Mouse (Mus musculus) MEL-GATA-1-ER (cell line): ENCODE measurements around the gene Afap1.

Source experiments
- DNase-seq: peaks from one replicate; pipeline ENCODE4 v3.0.0-alpha.2; 2012; ENCODE audit warnings: low read depth; ENCODE audit errors: extremely low read depth

The Afap1 gene

GRCm38 (mm10) chr5:35897147-35897546 lies 4.0 kb downstream of the Afap1 start:
- no peak for DNase-seq

GRCm38 (mm10) chr5:35898114-35898513 lies 5.0 kb downstream of the Afap1 start:
- no peak for DNase-seq

GRCm38 (mm10) chr5:35898994-35899393 lies 5.9 kb downstream of the Afap1 start:
- no peak for DNase-seq

- DNase-seq: no peak
Observed at GRCm38 (mm10) chr5:35900401-35901225, 7.5 kb downstream of the Afap1 start.

- DNase-seq: no peak
Observed at GRCm38 (mm10) chr5:35901226-35901809, 8.2 kb downstream of the Afap1 start.

- DNase-seq: no peak
Observed at GRCm38 (mm10) chr5:35903456-35903855, 10.3 kb downstream of the Afap1 start.

- no peak for DNase-seq
Observed at GRCm38 (mm10) chr5:35905283-35905682, 12.2 kb downstream of the Afap1 start.

GRCm38 (mm10) chr5:35907090-35907489 lies 14.0 kb downstream of the Afap1 start:
- no peak for DNase-seq

GRCm38 (mm10) chr5:35907633-35908426 lies 14.7 kb downstream of the Afap1 start:
- no peak for DNase-seq

GRCm38 (mm10) chr5:35908626-35909443 lies 15.7 kb downstream of the Afap1 start:
- DNase-seq: no peak

- no peak for DNase-seq
Observed at GRCm38 (mm10) chr5:35915629-35916300, 22.6 kb downstream of the Afap1 start.

GRCm38 (mm10) chr5:35916666-35917065 lies 23.5 kb downstream of the Afap1 start:
- DNase-seq: no peak

GRCm38 (mm10) chr5:35918387-35918786 lies 25.3 kb downstream of the Afap1 start:
- DNase-seq: no peak

GRCm38 (mm10) chr5:35920076-35920475 lies 27.0 kb downstream of the Afap1 start:
- DNase-seq: no peak

- no peak for DNase-seq
Observed at GRCm38 (mm10) chr5:35920557-35920956, 27.4 kb downstream of the Afap1 start.

GRCm38 (mm10) chr5:35921141-35921540 lies 28.0 kb downstream of the Afap1 start:
- no peak for DNase-seq

- DNase-seq: no peak
Observed at GRCm38 (mm10) chr5:35921595-35922254, 28.6 kb downstream of the Afap1 start.

GRCm38 (mm10) chr5:35923448-35923847 lies 30.3 kb downstream of the Afap1 start:
- no peak for DNase-seq

GRCm38 (mm10) chr5:35925171-35925634 lies 32.1 kb downstream of the Afap1 start:
- no peak for DNase-seq

GRCm38 (mm10) chr5:35926511-35926910 lies 33.4 kb downstream of the Afap1 start:
- DNase-seq: no peak
